Mouse (Mus musculus): ENCODE measurements around the gene Papln.

DNA sequence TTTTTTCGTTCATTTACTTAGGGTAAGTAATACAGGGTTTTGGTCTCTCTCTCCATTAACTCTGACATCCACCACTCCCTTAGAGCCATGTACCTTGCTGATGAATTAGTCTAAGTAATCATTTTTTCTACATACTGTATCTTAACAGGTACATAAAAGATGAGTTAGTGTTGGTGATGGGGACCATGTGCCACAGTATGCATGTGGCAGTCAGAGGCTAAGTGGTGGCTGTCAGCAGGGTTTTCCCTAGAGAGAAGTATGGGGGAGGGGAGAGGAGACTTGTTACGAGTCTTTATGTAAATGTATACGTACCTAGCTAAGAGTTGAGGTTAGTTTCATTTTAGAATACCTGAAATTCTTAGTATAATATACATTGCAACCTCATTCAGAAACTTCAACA lies 40.4 kb upstream of the Papln start:
- TF ChIP-seq EP300 (IDR thresholded peaks at IDR 0.05; ENCODE audit: insufficient read depth, low read depth, low read length): no peak
- no peak for TF ChIP-seq CTCF (IDR thresholded peaks at IDR 0.05; ENCODE audit: low read depth, low read length)
- TF ChIP-seq POLR2A (IDR thresholded peaks at IDR 0.05; ENCODE audit: insufficient read depth, low read length): no peak

All from ES-Bruce4 (cell line).